Comparison of ENCODE assay signal across 19 mouse cellular contexts in the genomic region with DNA sequence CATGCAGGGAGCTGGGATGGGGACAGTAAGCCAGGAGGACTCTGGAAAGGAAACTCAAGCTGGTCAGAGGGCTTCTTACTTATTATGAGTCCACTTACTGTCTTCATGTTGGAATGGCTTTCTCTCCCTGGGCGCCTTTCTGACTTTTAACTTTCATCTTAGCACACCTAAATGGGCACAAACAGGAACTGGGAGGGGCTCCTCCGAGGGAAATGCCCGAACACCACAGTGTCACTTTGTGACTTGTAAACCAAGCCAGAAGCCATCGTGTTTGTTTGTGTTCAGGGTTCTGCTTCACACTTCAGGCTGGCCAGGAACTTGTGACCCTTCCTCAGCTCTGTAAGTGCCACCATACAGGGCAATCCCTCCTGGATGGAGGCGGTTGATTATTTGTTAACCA. TPM values are rescaled to one million over a fixed set of nuclear protein-coding genes. Genes with fewer than 3 reads are reported as not detected.
"Had no signal": no experiment of that assay in that cellular context is flagged by ENCODE, and none has a peak within 500 bp of the region (broad histone marks: within the 10 kb centered on the region; RNA-seq: fewer than 3 reads in every experiment).

No protein-coding gene starts in this region.

- ATAC-seq: midbrain, embryonic 15.5 days had no signal

- H3K4me3 ChIP-seq: kidney, embryonic 15.5 days; limb, embryonic 10.5 days; limb, embryonic 13.5 days; liver, embryonic 13.5 days; midbrain, embryonic 12.5 days; midbrain, embryonic 15.5 days; neural tube, embryonic 13.5 days had no signal

- H3K27ac ChIP-seq: kidney, embryonic 15.5 days; limb, embryonic 10.5 days; limb, embryonic 13.5 days; liver, embryonic 13.5 days; midbrain, embryonic 12.5 days; midbrain, embryonic 15.5 days; neural tube, embryonic 13.5 days had no signal

- DNase-seq: kidney, adult 8-10 months; kidney, postnatal 10 days; kidney, postnatal 36 days; liver; liver, embryonic 13.5 days; lung, adult 2 months; lung, postnatal 14 days; lung, postnatal 4 days; retina, postnatal 1 day; thymus, adult 18-20 months; thymus, postnatal 36 days had no signal

- H3K9me3 ChIP-seq: kidney, embryonic 15.5 days; limb, embryonic 10.5 days; limb, embryonic 13.5 days; liver, embryonic 13.5 days; midbrain, embryonic 12.5 days; midbrain, embryonic 15.5 days; neural tube, embryonic 13.5 days had no signal

- H3K27me3 ChIP-seq: kidney, embryonic 15.5 days; limb, embryonic 13.5 days; liver, embryonic 13.5 days; midbrain, embryonic 12.5 days; midbrain, embryonic 15.5 days; neural tube, embryonic 13.5 days had no signal

- H3K4me1 ChIP-seq: kidney, embryonic 15.5 days; limb, embryonic 10.5 days; limb, embryonic 13.5 days; midbrain, embryonic 12.5 days; midbrain, embryonic 15.5 days; neural tube, embryonic 13.5 days had no signal

RNA-seq across cellular contexts. Expression of a gene that starts 19.8 kb away (rescaled TPM):
- polyA plus RNA-seq: lung, adult 2 months; small intestine, adult 2 months had no signal

RNA-seq across cellular contexts. Expression of a gene that starts 46.9 kb away (rescaled TPM):
- polyA plus RNA-seq: liver, embryonic 16.5 days; small intestine, adult 2 months had no signal
